Mouse (Mus musculus): ENCODE results near the gene Unc45a. TPM values are rescaled to one million over a fixed set of nuclear protein-coding genes. Genes with fewer than 3 reads are reported as not detected.

The Unc45a gene
- polyA plus RNA-seq, 1 experiment from 2014 or later, result 41.1 TPM

DNA sequence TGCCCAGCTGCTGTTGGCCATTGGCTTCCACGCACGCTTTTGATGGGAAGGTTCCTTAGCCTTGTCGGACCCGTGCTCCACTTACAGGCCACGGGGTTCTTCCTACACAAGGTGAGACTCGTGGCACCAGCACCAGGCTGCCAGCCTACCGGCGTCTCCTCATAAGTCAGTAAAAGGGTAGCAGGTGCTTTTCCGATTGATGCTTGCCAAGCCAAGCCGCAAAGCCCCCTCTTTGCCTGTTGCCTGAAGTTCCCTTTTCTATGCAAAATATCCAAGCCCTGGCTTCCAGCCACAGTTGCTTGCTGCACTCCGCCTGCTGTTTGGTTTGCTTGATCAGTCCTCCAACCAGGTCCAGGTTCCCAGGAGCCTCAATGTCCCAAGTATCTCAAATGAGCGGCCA, 33.0 kb upstream of the Unc45a start:
- no peak overlapping the region for H3K4me2 ChIP-seq
- WGBS, result 82% methylated on average over 12 of the region's 12 CpGs
- no peak for ATAC-seq (replicated peaks; ENCODE audit: low FRiP score)
- H3K27me3 ChIP-seq, result no peaks in the 10 kb centered on the region
- 0 out of 2 replicates have a peak, but pooled peaks cover 4% of the 10 kb centered on the region for H3K36me3 ChIP-seq
- peaks cover 26% of the 10 kb centered on the region for H3K4me1 ChIP-seq
- no peak overlapping the region for H3K9ac ChIP-seq
- H3K4me3 ChIP-seq (replicated peaks), result no peak overlapping the region
- no peak overlapping the region for H3K27ac ChIP-seq
- no peaks in the 10 kb centered on the region for H3K9me3 ChIP-seq (replicated peaks)

DNA sequence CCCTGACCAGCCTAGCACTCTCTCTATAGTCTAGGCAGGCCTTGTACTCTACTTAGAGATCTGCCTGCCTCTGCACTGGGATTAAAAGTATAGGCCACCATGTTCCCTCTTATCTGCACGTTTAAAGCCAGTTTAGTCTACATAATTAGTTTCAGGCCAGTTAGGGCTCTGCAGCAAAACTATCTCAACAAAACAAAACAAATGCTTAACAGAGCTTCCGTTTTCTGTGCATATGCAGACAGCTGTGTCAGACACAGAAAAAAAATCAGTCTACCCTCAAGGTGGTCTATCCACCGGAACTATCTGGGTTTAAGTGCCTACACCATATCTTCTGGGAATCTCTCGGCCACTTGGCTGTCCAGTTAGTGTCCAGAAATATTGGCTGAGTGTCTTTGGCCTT, 32.5 kb upstream of the Unc45a start:
- no peak overlapping the region for H3K27ac ChIP-seq
- no peak overlapping the region for H3K9ac ChIP-seq
- H3K36me3 ChIP-seq, result peaks cover 4% of the 10 kb centered on the region
- no peak overlapping the region for H3K4me2 ChIP-seq
- WGBS, result 80% methylated on average over 4 of the region's 4 CpGs
- H3K4me3 ChIP-seq (replicated peaks), result no peak overlapping the region
- ATAC-seq (replicated peaks; ENCODE audit: low FRiP score), result no peak
- no peaks in the 10 kb centered on the region for H3K27me3 ChIP-seq
- H3K9me3 ChIP-seq (replicated peaks), result no peaks in the 10 kb centered on the region
- peaks cover 31% of the 10 kb centered on the region for H3K4me1 ChIP-seq

DNA sequence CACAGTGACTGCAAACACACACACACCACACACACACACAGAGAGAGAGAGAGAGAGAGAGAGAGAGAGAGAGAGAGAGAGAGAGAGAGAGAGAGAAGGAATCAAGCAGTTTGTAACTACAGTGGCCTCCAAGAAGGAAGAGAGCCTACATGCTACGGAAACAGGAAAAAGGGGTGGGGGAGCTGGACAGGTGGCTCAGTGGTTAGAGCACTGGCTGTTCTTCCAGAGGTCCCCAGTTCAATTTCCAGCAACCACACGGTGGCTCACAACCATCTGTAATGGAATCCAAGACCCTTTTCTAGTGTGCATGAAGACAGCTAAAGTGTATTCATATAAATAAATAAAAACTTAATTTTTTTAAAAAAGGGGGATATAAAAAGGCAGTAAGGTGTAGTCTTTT, 31.9 kb upstream of the Unc45a start:
- ATAC-seq (replicated peaks; ENCODE audit: low FRiP score), result no peak
- WGBS, result 55% methylated on average over 2 of the region's 2 CpGs

DNA sequence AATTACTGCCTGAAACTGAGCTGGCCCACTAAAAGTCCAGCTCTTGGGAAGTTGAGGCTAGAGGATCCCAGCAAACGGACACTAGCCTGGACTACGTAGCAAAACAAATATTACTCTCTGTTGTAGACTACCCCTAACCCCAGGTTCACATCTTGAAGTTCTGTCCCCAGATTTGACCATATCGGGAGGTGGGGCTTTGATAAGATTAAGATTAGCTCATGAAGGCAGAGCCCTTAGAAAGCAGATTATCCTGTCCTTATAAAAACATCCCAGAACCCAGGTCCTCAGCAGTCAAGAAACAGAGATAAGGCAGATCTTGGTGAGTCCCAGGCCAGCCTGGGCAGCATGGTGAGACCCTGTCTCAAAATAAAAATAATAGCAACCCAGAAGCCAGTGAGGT, 31.4 kb upstream of the Unc45a start:
- Histone ChIP-seq H3K4me1 (peaks cover 33% of the 10 kb centered on the region), H3K4me2 (no peak overlapping the region), H3K27me3 (no peaks in the 10 kb centered on the region), H3K9ac (no peak overlapping the region), H3K4me3 (replicated peaks) (no peak overlapping the region), H3K9me3 (replicated peaks) (no peaks in the 10 kb centered on the region), H3K36me3 (peaks cover 16% of the 10 kb centered on the region), H3K27ac (no peak overlapping the region)
- ATAC-seq (replicated peaks; ENCODE audit: low FRiP score), result no peak
- 88% methylated on average over 3 of the region's 3 CpGs for WGBS

More for the DNA sequence above, 31.9 kb upstream of the Unc45a start:
- Histone ChIP-seq H3K36me3 (peaks cover 11% of the 10 kb centered on the region), H3K27me3 (no peaks in the 10 kb centered on the region), H3K9ac (no peak overlapping the region), H3K9me3 (replicated peaks) (no peaks in the 10 kb centered on the region), H3K27ac (no peak overlapping the region), H3K4me3 (replicated peaks) (no peak overlapping the region), H3K4me2 (no peak overlapping the region), H3K4me1 (peaks cover 33% of the 10 kb centered on the region)

DNA sequence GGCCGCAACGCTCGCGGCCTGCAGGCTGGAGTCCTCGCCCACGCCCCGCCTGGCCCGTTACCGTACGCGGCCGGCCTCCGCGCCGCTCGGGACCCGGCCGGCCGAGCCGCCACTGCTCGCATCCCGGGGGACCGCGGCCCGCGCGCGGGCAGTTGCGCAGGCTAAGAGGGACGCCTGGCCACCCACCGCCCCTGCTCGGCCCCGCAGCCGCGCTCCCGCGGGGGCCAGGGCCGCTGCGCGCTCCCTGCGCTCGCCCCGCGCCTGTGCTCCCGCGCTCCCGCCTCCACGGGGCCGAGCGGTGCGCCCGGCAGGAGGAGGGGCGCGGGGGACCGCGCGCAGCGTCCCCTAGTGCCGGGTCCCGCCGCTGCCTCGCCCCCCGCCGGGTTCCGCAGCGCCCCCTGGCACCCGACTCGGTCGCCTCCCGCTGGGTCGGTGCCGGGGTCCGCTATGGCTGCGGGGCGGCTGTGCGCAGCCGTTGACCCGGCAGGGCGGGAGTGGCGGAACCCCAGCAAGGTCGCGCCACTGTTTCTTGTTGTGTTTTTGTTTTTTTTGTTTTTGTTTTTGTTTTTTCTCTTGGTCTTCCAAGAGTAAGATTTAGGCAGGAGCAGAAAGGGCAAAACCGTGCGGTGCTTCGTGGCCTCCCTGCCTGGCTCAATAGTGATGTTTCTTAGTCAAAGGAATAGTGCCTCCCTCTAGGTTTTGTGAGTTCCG, 30.4 kb upstream of the Unc45a start, which contains the start of gene Man2a2:
TSS of gene Man2a2 (minus strand) at position 335 of the 711 bp plus-strand sequence.
- WGBS, result under 1% methylated on average over 81 of the region's 86 CpGs
- peak within 1 kb of the TSS; percentile 90 for H3K4me3 ChIP-seq (replicated peaks)
- H3K27ac ChIP-seq, result peak within 1 kb of the TSS; percentile 92
- H3K9ac ChIP-seq, result peak within 1 kb of the TSS; percentile 89
- peaks cover 33% of the 10 kb centered on the region for H3K4me1 ChIP-seq
- no peaks in the 10 kb centered on the region for H3K9me3 ChIP-seq (replicated peaks)
- H3K4me2 ChIP-seq, result peak within 1 kb of the TSS; percentile 88
- H3K27me3 ChIP-seq, result no peaks in the 10 kb centered on the region
- peaks cover 25% of the 10 kb centered on the region for H3K36me3 ChIP-seq
- ATAC-seq (replicated peaks; ENCODE audit: low FRiP score), result peak; percentile 70

DNA sequence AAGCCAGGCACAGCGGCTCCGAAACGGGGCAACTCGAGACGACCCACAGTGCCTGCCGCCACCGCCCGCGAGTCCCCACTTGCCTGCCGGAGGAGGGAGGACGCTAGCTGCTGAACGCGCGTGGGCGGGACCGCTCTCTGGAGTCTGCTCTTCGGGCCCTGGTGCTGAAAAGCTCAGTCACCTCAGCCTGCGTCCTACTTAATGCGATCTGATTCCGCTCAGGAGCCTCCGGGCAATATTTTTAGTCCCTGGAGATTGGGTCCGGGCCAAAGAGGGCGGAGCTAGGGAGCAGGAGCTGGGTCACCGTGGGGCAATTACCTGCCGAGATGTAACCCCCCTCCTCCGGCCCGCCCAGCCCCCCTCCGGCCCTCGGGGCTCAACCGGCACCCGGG, 29.8 kb upstream of the Unc45a start:
- no peaks in the 10 kb centered on the region for H3K9me3 ChIP-seq (replicated peaks)
- peak overlapping the region; percentile 90 for H3K4me3 ChIP-seq (replicated peaks)
- peak; percentile 70 for ATAC-seq (replicated peaks; ENCODE audit: low FRiP score)
- 0% methylated on average over 30 of the region's 31 CpGs for WGBS
- H3K4me1 ChIP-seq, result peaks cover 30% of the 10 kb centered on the region
- H3K4me2 ChIP-seq, result peak overlapping the region; percentile 88
- peak overlapping the region; percentile 89 for H3K9ac ChIP-seq
- peak overlapping the region; percentile 92 for H3K27ac ChIP-seq
- H3K36me3 ChIP-seq, result peaks cover 31% of the 10 kb centered on the region
- no peaks in the 10 kb centered on the region for H3K27me3 ChIP-seq

DNA sequence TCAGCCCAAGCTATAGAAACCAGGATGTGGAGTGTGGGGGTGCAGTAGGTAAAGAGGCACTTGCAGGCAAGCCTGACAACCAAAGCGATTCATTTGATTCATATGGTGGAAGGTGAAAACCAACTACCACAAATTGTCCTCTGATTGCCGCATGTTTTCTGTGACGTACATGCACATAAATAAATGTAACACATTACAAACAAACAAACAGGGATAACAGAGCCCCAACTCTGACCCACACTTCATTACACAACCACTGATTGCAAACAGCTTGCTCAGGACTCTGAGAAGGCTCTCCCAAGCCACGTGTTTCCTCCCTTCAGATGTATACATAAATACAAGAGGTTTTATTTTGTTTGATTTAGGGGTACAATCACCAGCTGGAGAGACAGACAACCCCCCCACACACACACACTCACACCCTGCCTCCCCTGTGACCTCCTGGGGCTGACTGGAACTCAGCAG, 29.2 kb upstream of the Unc45a start:
- peak overlapping the region; percentile 89 for H3K9ac ChIP-seq
- WGBS, result 21% methylated on average over 4 of the region's 4 CpGs
- H3K9me3 ChIP-seq (replicated peaks), result no peaks in the 10 kb centered on the region
- H3K4me2 ChIP-seq, result peak overlapping the region; percentile 88
- H3K36me3 ChIP-seq, result peaks cover 32% of the 10 kb centered on the region
- ATAC-seq (replicated peaks; ENCODE audit: low FRiP score), result peak; percentile 41; the same call in 1 of the 2 replicates
- H3K4me3 ChIP-seq (replicated peaks), result peak overlapping the region; percentile 90
- H3K4me1 ChIP-seq, result peaks cover 26% of the 10 kb centered on the region
- H3K27me3 ChIP-seq, result no peaks in the 10 kb centered on the region
- peak overlapping the region; percentile 92 for H3K27ac ChIP-seq

DNA sequence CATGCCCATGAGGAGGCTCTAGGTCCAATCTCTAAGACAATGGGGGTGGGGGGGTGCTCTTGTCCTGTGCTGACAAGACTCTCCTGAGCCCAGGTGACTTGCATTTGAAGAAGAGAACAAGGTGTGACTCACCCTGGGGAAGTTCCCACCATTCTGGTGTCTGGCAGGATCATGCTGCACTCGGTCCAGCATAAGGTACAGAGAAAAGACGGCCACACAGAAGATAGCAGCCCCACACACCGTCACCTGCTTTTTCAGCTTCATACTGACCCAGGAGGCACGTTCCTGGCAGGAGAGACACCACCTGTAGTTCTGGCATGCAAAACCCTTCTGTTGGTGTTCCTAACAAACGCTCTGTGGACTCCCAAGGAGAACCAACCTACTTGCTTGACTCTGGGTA, 28.7 kb upstream of the Unc45a start:
- no peak overlapping the region; the same call in 1 of the 2 replicates for H3K4me3 ChIP-seq (replicated peaks)
- no peaks in the 10 kb centered on the region for H3K27me3 ChIP-seq
- WGBS, result 68% methylated on average over 5 of the region's 5 CpGs
- H3K9ac ChIP-seq, result no peak overlapping the region
- H3K9me3 ChIP-seq (replicated peaks), result no peaks in the 10 kb centered on the region
- no peak for ATAC-seq (replicated peaks; ENCODE audit: low FRiP score)
- H3K27ac ChIP-seq, result no peak overlapping the region; the same call in 1 of the 2 replicates
- H3K4me2 ChIP-seq, result peak overlapping the region; percentile 88
- peaks cover 26% of the 10 kb centered on the region for H3K4me1 ChIP-seq
- H3K36me3 ChIP-seq, result peaks cover 38% of the 10 kb centered on the region

DNA sequence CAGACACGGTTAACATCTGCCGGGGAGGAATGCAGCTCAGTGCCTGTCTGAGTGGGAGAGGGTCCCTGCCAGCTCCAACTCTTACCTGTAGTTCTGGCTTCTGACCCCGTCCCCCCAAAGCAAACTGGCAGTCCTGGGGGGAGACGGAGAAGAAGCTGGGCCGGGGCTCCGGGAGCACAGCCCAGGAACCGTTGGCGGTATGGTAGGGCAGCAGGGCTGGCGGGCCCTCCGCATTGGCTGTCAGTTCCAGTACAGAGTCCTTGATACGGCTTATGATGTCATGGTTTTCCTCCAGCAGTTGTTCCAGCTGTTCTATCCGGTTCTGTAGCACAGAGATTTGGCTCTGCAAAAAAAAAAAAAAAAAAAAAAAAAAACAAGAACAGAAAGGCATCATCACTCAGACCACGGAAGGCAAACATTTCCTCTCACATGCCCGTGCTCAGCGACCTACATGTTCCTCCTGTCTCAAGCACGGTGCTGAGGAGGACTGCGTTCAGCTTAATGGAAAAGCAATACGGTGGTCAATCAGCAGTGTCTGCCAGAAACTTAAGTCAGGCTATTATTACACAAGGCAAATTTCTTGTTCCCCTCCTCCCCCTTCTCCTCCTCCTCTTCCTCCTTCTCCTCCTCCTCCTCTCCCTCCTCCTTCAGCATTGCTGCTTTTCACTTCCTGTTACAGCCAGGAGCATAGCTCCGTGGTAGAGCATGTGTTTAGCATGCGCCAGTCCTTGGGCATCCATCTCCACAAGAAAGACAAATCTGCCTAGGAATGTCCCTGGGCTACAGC, 28.0 kb upstream of the Unc45a start:
- WGBS, result 66% methylated on average over 20 of the region's 20 CpGs
- no peak for ATAC-seq (replicated peaks; ENCODE audit: low FRiP score)
- no peak overlapping the region for H3K4me3 ChIP-seq (replicated peaks)
- H3K9me3 ChIP-seq (replicated peaks), result no peaks in the 10 kb centered on the region
- peaks cover 44% of the 10 kb centered on the region for H3K36me3 ChIP-seq
- H3K9ac ChIP-seq, result no peak overlapping the region
- no peaks in the 10 kb centered on the region for H3K27me3 ChIP-seq
- peaks cover 26% of the 10 kb centered on the region for H3K4me1 ChIP-seq
- H3K27ac ChIP-seq, result no peak overlapping the region
- peak overlapping the region; percentile 14; the same call in 1 of the 2 replicates for H3K4me2 ChIP-seq

DNA sequence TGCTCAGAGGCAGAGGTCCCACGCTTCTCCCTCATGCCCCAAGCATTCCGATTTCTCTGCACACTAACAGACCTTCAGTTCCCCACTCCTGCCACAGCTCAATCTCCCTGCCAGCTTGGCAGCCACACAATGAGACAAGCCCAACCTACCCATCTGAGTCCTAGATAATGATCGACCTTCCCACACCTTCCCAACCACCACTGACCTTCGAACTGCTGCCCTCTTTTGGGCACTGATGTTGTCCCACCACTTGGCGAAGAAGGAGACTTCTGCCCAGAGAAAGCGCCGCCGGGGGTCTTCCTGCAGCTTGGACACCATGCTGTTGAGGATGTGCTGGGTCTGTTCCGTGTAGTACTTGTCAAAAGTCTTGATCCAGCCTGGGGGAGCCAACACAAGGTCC, 27.2 kb upstream of the Unc45a start:
- H3K4me3 ChIP-seq (replicated peaks), result no peak overlapping the region
- H3K9ac ChIP-seq, result no peak overlapping the region
- WGBS, result 89% methylated on average over 9 of the region's 9 CpGs
- no peaks in the 10 kb centered on the region for H3K27me3 ChIP-seq
- H3K36me3 ChIP-seq, result peaks cover 52% of the 10 kb centered on the region
- no peaks in the 10 kb centered on the region for H3K9me3 ChIP-seq (replicated peaks)
- H3K27ac ChIP-seq, result no peak overlapping the region
- peaks cover 26% of the 10 kb centered on the region for H3K4me1 ChIP-seq
- H3K4me2 ChIP-seq, result no peak overlapping the region
- no peak for ATAC-seq (replicated peaks; ENCODE audit: low FRiP score)

DNA sequence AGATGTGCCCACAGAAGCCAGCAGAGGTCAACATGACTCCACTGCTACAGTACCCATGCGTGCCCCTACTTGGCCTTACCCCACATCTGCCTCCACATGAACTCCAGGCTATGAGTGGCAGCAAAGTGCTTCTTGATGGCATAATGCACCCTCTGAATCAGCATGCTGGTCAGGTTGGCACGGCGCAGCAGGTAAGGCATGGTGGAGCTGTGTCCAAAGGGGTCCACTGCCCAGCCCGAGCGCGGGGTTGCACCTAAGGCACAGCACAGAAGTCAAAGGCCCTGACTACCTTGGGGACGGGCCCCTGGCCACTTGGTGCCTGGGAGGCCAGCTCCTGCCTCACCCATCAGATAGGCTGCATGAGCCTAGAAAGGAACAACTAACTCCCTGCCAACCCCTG, 26.4 kb upstream of the Unc45a start:
- Histone ChIP-seq H3K36me3 (peaks cover 60% of the 10 kb centered on the region), H3K9ac (no peak overlapping the region), H3K4me2 (no peak overlapping the region), H3K4me3 (replicated peaks) (no peak overlapping the region), H3K27me3 (no peaks in the 10 kb centered on the region), H3K27ac (no peak overlapping the region), H3K4me1 (peaks cover 26% of the 10 kb centered on the region), H3K9me3 (replicated peaks) (no peaks in the 10 kb centered on the region)
- 94% methylated on average over 7 of the region's 7 CpGs for WGBS
- ATAC-seq (replicated peaks; ENCODE audit: low FRiP score), result no peak

DNA sequence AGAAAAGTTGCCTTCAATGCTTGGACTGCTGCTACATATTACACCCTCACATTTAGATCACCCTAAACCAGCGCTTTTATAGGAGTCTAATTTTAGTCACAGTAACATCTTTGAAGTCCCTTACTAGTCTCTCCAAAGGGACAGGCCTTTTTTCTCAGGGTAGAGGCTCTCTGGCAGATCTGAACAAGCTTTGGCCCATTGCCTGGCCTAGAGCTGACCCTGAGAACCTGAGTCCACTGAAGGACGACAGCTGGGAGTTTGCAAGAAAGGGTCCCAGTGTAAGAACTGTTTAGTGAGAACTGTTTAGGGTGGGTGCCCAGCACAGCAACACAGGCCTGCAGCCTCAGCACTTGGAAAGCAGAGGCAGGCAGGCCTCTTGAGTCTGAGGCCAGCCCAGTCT, 25.0 kb upstream of the Unc45a start:
- H3K9ac ChIP-seq, result no peak overlapping the region
- peaks cover 22% of the 10 kb centered on the region for H3K4me1 ChIP-seq
- H3K4me2 ChIP-seq, result no peak overlapping the region
- 66% methylated on average over 2 of the region's 2 CpGs for WGBS
- no peaks in the 10 kb centered on the region for H3K27me3 ChIP-seq
- no peak overlapping the region for H3K4me3 ChIP-seq (replicated peaks)
- H3K36me3 ChIP-seq, result peaks cover 75% of the 10 kb centered on the region
- H3K27ac ChIP-seq, result no peak overlapping the region
- no peak for ATAC-seq (replicated peaks; ENCODE audit: low FRiP score)
- no peaks in the 10 kb centered on the region for H3K9me3 ChIP-seq (replicated peaks)
